8 mouse cellular contexts compared by ENCODE assay signal in the genomic region with DNA sequence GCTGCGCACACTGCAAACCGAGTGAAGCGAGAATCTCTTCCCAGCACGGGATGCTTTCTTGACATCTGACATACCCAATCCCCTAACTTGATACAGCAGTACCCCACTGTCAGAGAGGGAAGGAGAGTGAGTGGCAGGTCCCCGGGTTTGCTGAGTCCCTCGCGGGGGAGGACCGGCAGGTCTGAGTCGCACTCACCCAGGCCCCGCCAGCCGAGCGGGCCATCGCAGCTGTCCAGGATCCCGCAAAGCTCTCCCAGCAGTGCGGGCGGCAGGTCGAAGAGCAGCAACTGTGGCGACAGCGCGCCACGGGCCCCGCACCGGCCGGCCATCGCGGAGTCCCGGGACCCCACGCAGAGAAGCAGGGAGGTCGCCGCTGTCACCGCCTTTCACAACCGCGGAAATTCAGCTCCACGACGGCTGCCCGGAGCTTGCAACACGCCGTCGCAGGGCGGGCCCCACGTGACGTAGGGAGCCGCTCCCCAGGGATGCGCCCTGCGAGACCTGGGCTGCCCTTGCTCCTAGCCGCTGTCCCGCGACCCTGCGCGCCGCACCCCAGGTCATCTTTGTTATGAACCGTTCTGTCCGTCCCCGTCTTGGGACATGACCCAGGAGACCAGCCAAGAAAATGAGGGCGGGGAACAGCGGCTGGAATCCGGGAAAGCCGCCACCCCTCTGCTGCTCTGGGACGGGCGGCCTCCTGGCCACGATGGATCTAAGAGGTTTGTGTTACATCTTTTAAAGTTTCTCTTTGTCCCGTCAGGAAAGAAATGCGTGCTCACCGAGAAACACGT. TPM values are rescaled to one million over a fixed set of nuclear protein-coding genes. Genes with fewer than 3 reads are reported as not detected.
A peak's percentile ranks its signal among the peaks of the same experiment; 100 is the strongest.
DNase-seq lines count a peak whose midpoint lies in the region; ATAC-seq and TF ChIP-seq lines count a peak whose summit lies in the region.

A gene (plus strand): TSS at position 460 of the 791 bp plus-strand sequence.

- TF ChIP-seq EP300 in stomach, postnatal 0 days (optimal IDR thresholded peaks at IDR 0.05) = no peak

- DNase-seq in frontal cortex, adult 2 months (ENCODE audit: extremely low spot score in 1 of 2, low spot score in 1 of 2) = no peak
- no peak for DNase-seq in frontal cortex, postnatal 36 days (ENCODE audit: low spot score in 2 of 2)
- peak; percentile 57 for DNase-seq in liver, embryonic 13.5 days
- DNase-seq in naive thymus-derived CD4-positive, alpha-beta T cell, adult 2 months (ENCODE audit: low read depth) = peak; percentile 59
- peak; percentile 70 for DNase-seq in stomach, postnatal 0 days (ENCODE audit: low spot score)

- peak within 1 kb of the TSS; percentile 29; the same call in 1 of the 2 replicates for H3K27ac ChIP-seq in embryonic facial prominence, embryonic 15.5 days (replicated peaks)
- no peak within 1 kb of the TSS for H3K27ac ChIP-seq in heart, embryonic 12.5 days (ENCODE audit: poor library complexity, severe bottlenecking)
- H3K27ac ChIP-seq in kidney, embryonic 16.5 days (ENCODE audit: low read length) = no peak within 1 kb of the TSS
- H3K27ac ChIP-seq in liver, embryonic 13.5 days = peak within 1 kb of the TSS; percentile 47; the same call in 1 of the 2 replicates
- peak within 1 kb of the TSS; percentile 58 for H3K27ac ChIP-seq in stomach, postnatal 0 days (replicated peaks)

- 1% methylated on average over 65 of the region's 65 CpGs for WGBS in embryonic facial prominence, embryonic 15.5 days
- 1% methylated on average over 62 of the region's 65 CpGs for WGBS in heart, embryonic 12.5 days
- WGBS in kidney, embryonic 16.5 days = 1% methylated on average over 64 of the region's 65 CpGs
- whole genome bisulfite sequencing in liver, embryonic 13.5 days (ENCODE audit: insufficient replicate concordance) = 2% methylated on average over 65 of the region's 65 CpGs
- 1% methylated on average over 59 of the region's 65 CpGs for WGBS in stomach, postnatal 0 days

- peaks cover 8% of the 10 kb centered on the region; the same call in 1 of the 2 replicates for H3K4me1 ChIP-seq in embryonic facial prominence, embryonic 15.5 days
- 0 out of 2 replicates have a peak, but pooled peaks cover 4% of the 10 kb centered on the region for H3K4me1 ChIP-seq in heart, embryonic 12.5 days (replicated peaks)
- peaks cover 9% of the 10 kb centered on the region; the same call in 1 of the 2 replicates for H3K4me1 ChIP-seq in kidney, embryonic 16.5 days (ENCODE audit: insufficient read depth, low read length)
- H3K4me1 ChIP-seq in liver, embryonic 13.5 days (replicated peaks) = peaks cover 13% of the 10 kb centered on the region
- no peaks in the 10 kb centered on the region for H3K4me1 ChIP-seq in stomach, postnatal 0 days (replicated peaks; ENCODE audit: control insufficient read depth, insufficient read depth)

- H3K36me3 ChIP-seq in embryonic facial prominence, embryonic 15.5 days = no peaks in the 10 kb centered on the region
- no peaks in the 10 kb centered on the region for H3K36me3 ChIP-seq in heart, embryonic 12.5 days
- H3K36me3 ChIP-seq in kidney, embryonic 16.5 days (ENCODE audit: insufficient read depth, low read length) = no peaks in the 10 kb centered on the region
- H3K36me3 ChIP-seq in liver, embryonic 13.5 days = no peaks in the 10 kb centered on the region
- H3K36me3 ChIP-seq in stomach, postnatal 0 days (ENCODE audit: control insufficient read depth, insufficient read depth, low read length) = no peaks in the 10 kb centered on the region

- H3K9ac ChIP-seq in embryonic facial prominence, embryonic 15.5 days = peak within 1 kb of the TSS; percentile 28; the same call in 1 of the 2 replicates
- H3K9ac ChIP-seq in heart, embryonic 12.5 days = peak within 1 kb of the TSS; percentile 35
- peak within 1 kb of the TSS; percentile 70 for H3K9ac ChIP-seq in kidney, embryonic 16.5 days (replicated peaks; ENCODE audit: low read length)
- peak within 1 kb of the TSS; percentile 63 for H3K9ac ChIP-seq in liver, embryonic 13.5 days
- H3K9ac ChIP-seq in stomach, postnatal 0 days (ENCODE audit: low read length) = peak within 1 kb of the TSS; percentile 57

- peak; percentile 57 for ATAC-seq in embryonic facial prominence, embryonic 15.5 days (ENCODE audit: insufficient number of reproducible peaks, low FRiP score, low TSS enrichment, low read depth)
- peak; percentile 80 for ATAC-seq in heart, embryonic 12.5 days (ENCODE audit: insufficient number of reproducible peaks, low FRiP score)
- ATAC-seq in kidney, embryonic 16.5 days (ENCODE audit: low FRiP score, low TSS enrichment) = peak; percentile 84
- ATAC-seq in liver, embryonic 13.5 days (ENCODE audit: low read depth) = peak; percentile 86
- peak; percentile 81 for ATAC-seq in stomach, postnatal 0 days (ENCODE audit: low FRiP score, low TSS enrichment)

- H3K27me3 ChIP-seq in embryonic facial prominence, embryonic 15.5 days = no peaks in the 10 kb centered on the region
- peaks cover 15% of the 10 kb centered on the region; the same call in 1 of the 2 replicates for H3K27me3 ChIP-seq in heart, embryonic 12.5 days (replicated peaks)
- H3K27me3 ChIP-seq in kidney, embryonic 16.5 days (ENCODE audit: insufficient read depth, low read length) = peaks cover 9% of the 10 kb centered on the region; the same call in 1 of the 2 replicates
- peaks cover 30% of the 10 kb centered on the region for H3K27me3 ChIP-seq in liver, embryonic 13.5 days
- H3K27me3 ChIP-seq in stomach, postnatal 0 days (ENCODE audit: control insufficient read depth, insufficient read depth, low read length) = no peaks in the 10 kb centered on the region

- H3K4me2 ChIP-seq in embryonic facial prominence, embryonic 15.5 days (replicated peaks) = peak within 1 kb of the TSS; percentile 93
- H3K4me2 ChIP-seq in heart, embryonic 12.5 days = peak within 1 kb of the TSS; percentile 85
- H3K4me2 ChIP-seq in kidney, embryonic 16.5 days (replicated peaks; ENCODE audit: low read depth, low read length) = peak within 1 kb of the TSS; percentile 91
- peak within 1 kb of the TSS; percentile 92 for H3K4me2 ChIP-seq in liver, embryonic 13.5 days
- peak within 1 kb of the TSS; percentile 83 for H3K4me2 ChIP-seq in stomach, postnatal 0 days (replicated peaks; ENCODE audit: low read depth)

- peak within 1 kb of the TSS; percentile 62 for H3K4me3 ChIP-seq in embryonic facial prominence, embryonic 15.5 days (replicated peaks)
- H3K4me3 ChIP-seq in heart, embryonic 12.5 days = peak within 1 kb of the TSS; percentile 54
- H3K4me3 ChIP-seq in kidney, embryonic 16.5 days (ENCODE audit: low read length) = peak within 1 kb of the TSS; percentile 64
- H3K4me3 ChIP-seq in liver, embryonic 13.5 days (replicated peaks) = peak within 1 kb of the TSS; percentile 65
- peak within 1 kb of the TSS; percentile 55 for H3K4me3 ChIP-seq in stomach, postnatal 0 days (ENCODE audit: low read depth, low read length)

- no peaks in the 10 kb centered on the region for H3K9me3 ChIP-seq in embryonic facial prominence, embryonic 15.5 days (replicated peaks)
- no peaks in the 10 kb centered on the region for H3K9me3 ChIP-seq in heart, embryonic 12.5 days (replicated peaks)
- H3K9me3 ChIP-seq in kidney, embryonic 16.5 days (ENCODE audit: low read length) = no peaks in the 10 kb centered on the region
- H3K9me3 ChIP-seq in liver, embryonic 13.5 days (replicated peaks) = no peaks in the 10 kb centered on the region
- H3K9me3 ChIP-seq in stomach, postnatal 0 days (ENCODE audit: control insufficient read depth, low read length) = no peaks in the 10 kb centered on the region

- TF ChIP-seq CTCF in stomach, postnatal 0 days (IDR thresholded peaks at IDR 0.05; ENCODE audit: low read depth) = no peak

RNA-seq across cellular contexts. Expression of the gene that starts here (rescaled TPM):
- polyA plus RNA-seq in frontal cortex, adult 2 months (2012; rRNA removed) = 86.5 and 99.3 TPM in 2 replicates
- polyA plus RNA-seq in embryonic facial prominence, embryonic 15.5 days (2015; fragmentation: Nextera tagmentation; extraction: Ambion mirVana) = 107 and 110 TPM in 2 replicates
- polyA plus RNA-seq in heart, embryonic 12.5 days (2016; fragmentation: Nextera tagmentation; extraction: Ambion mirVana) = 103 and 105 TPM in 2 replicates
- 208 and 218 TPM in 2 replicates for polyA plus RNA-seq in kidney, embryonic 16.5 days (2015; fragmentation: Nextera tagmentation; extraction: Ambion mirVana)
- 85.3 and 86.9 TPM in 2 replicates for polyA plus RNA-seq in liver, embryonic 13.5 days (2015; fragmentation: Nextera tagmentation; extraction: Ambion mirVana)
- 178 and 181 TPM in 2 replicates for polyA plus RNA-seq in stomach, postnatal 0 days (2015; fragmentation: Nextera tagmentation; extraction: Ambion mirVana)

Comparison
In these comparisons a context has a peak if more than half of its experiments do, and no peak if none do; other contexts are left out.
1. DNase-seq: peak in liver, embryonic 13.5 days (single experiment), naive thymus-derived CD4-positive, alpha-beta T cell, adult 2 months (single experiment) and stomach, postnatal 0 days (single experiment); none in frontal cortex, adult 2 months (0 of 2) and frontal cortex, postnatal 36 days (0 of 2).
2. H3K27ac ChIP-seq: peak in embryonic facial prominence, embryonic 15.5 days (single experiment), liver, embryonic 13.5 days (single experiment) and stomach, postnatal 0 days (single experiment); none in heart, embryonic 12.5 days (single experiment) and kidney, embryonic 16.5 days (single experiment).
3. Peak in every context shown above with its lines, with median percentiles within 50 percentile points of each other: ATAC-seq, H3K4me2 ChIP-seq, H3K4me3 ChIP-seq and H3K9ac ChIP-seq.